Mouse (Mus musculus): ENCODE measurements around the gene Sh3bgrl2. TPM values are rescaled to one million over a fixed set of nuclear protein-coding genes. Genes with fewer than 3 reads are reported as not detected.

Gene Sh3bgrl2
- polyA plus RNA-seq, 1 experiment from 2014 or later: 46.2 TPM

- H3K4me2 ChIP-seq (ENCODE audit: low read depth, low read length): no peak overlapping the region
- no peak overlapping the region for H3K4me3 ChIP-seq (ENCODE audit: low read length)
- no peak overlapping the region for H3K27ac ChIP-seq (ENCODE audit: low read length)
- no peak overlapping the region for H3K9ac ChIP-seq (ENCODE audit: low read length)
- H3K27me3 ChIP-seq (ENCODE audit: control insufficient read depth, insufficient read depth, low read depth, low read length): no peaks in the 10 kb centered on the region
- no peak for ATAC-seq (ENCODE audit: low read depth)
- no peaks in the 10 kb centered on the region for H3K9me3 ChIP-seq (ENCODE audit: control insufficient read depth, low read length)
- no peaks in the 10 kb centered on the region for H3K36me3 ChIP-seq (ENCODE audit: control insufficient read depth, insufficient read depth, low read length)
- peaks cover 11% of the 10 kb centered on the region for H3K4me1 ChIP-seq (replicated peaks; ENCODE audit: control insufficient read depth, insufficient read depth, low read length)
- 78% methylated on average over 4 of the region's 4 CpGs for WGBS
Observed at GRCm38 (mm10) chr9:83579049-83579448, 30.9 kb downstream of the Sh3bgrl2 start.

DNA sequence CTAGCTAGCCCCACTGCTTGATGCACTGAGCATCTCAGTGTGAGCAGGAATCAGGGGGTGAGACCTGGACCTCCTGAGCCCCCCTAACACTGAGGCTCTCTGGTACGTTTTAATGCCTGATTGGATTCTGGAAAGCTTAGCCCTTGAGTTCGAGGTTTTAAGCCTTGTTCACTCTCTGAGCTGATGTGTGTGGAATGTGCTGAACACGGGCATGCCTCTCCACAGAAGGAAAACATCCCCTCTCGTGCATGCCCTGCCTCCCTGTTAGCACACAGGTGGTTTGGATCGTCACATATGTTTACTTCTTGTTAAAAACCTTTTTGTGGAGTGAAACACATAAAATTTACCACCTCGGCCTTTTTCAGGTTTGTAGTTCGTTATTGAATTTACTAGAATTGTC is 34.6 kb downstream of the Sh3bgrl2 start:
- H3K9me3 ChIP-seq (ENCODE audit: control insufficient read depth, low read length): no peaks in the 10 kb centered on the region
- ATAC-seq (ENCODE audit: low read depth): no peak
- no peaks in the 10 kb centered on the region for H3K36me3 ChIP-seq (ENCODE audit: control insufficient read depth, insufficient read depth, low read length)
- no peaks in the 10 kb centered on the region for H3K27me3 ChIP-seq (ENCODE audit: control insufficient read depth, insufficient read depth, low read depth, low read length)
- H3K27ac ChIP-seq (ENCODE audit: low read length): no peak overlapping the region
- 49% methylated on average over 7 of the region's 7 CpGs for WGBS
- no peak overlapping the region for H3K4me2 ChIP-seq (ENCODE audit: low read depth, low read length)
- H3K4me1 ChIP-seq (replicated peaks; ENCODE audit: control insufficient read depth, insufficient read depth, low read length): no peaks in the 10 kb centered on the region
- H3K4me3 ChIP-seq (ENCODE audit: low read length): no peak overlapping the region
- H3K9ac ChIP-seq (ENCODE audit: low read length): no peak overlapping the region

DNA sequence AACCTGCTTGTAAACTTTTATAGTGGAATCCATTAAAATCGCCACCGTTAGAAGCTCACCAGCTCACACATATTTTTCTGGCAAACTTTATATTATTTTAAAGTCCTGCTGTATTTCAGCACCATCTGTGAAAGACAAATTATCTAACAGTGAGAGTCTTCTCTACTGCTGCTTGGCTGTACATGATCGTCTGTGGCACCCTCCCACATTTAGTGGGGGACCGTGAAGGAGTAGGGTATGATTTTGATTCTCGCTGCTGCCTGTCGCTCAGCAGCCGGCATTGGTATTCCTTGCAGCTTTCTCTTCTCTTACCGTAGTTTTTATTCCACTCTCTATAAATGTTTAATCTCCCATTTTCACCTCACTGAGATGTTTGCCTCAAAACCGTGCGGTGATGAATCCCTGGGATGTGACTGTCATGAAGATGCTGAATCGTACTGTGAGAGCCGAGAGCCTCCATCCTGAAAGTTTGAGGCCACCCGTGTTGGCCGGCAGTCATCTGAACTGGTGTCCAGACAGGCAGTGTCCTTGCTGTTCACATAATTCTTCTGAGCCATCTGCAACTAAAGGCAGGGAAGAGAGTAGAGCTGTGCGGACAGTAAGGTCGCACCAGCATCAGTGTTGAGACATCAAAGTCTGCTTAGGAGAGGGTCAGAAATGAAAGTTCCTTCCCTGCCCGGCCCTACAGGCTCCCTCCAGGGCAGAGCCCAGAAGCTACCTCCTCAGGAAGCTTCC is 38.4 kb downstream of the Sh3bgrl2 start:
- no peak overlapping the region for H3K27ac ChIP-seq (ENCODE audit: low read length)
- no peak overlapping the region for H3K4me2 ChIP-seq (ENCODE audit: low read depth, low read length)
- H3K4me3 ChIP-seq (ENCODE audit: low read length): no peak overlapping the region
- H3K9ac ChIP-seq (ENCODE audit: low read length): no peak overlapping the region
- no peaks in the 10 kb centered on the region for H3K9me3 ChIP-seq (ENCODE audit: control insufficient read depth, low read length)
- WGBS: 76% methylated on average over 17 of the region's 17 CpGs
- no peak for ATAC-seq (ENCODE audit: low read depth)
- no peaks in the 10 kb centered on the region for H3K27me3 ChIP-seq (ENCODE audit: control insufficient read depth, insufficient read depth, low read depth, low read length)
- H3K4me1 ChIP-seq (replicated peaks; ENCODE audit: control insufficient read depth, insufficient read depth, low read length): peaks cover 9% of the 10 kb centered on the region; the same call in 1 of the 2 replicates
- H3K36me3 ChIP-seq (ENCODE audit: control insufficient read depth, insufficient read depth, low read length): no peaks in the 10 kb centered on the region

GRCm38 (mm10) chr9:83587116-83587515 is 39.0 kb downstream of the Sh3bgrl2 start:
- Histone ChIP-seq H3K4me1 (replicated peaks; ENCODE audit: control insufficient read depth, insufficient read depth, low read length) (peaks cover 9% of the 10 kb centered on the region; the same call in 1 of the 2 replicates), H3K9ac (ENCODE audit: low read length) (no peak overlapping the region), H3K9me3 (ENCODE audit: control insufficient read depth, low read length) (no peaks in the 10 kb centered on the region), H3K4me3 (ENCODE audit: low read length) (no peak overlapping the region), H3K36me3 (ENCODE audit: control insufficient read depth, insufficient read depth, low read length) (no peaks in the 10 kb centered on the region), H3K27ac (ENCODE audit: low read length) (no peak overlapping the region), H3K27me3 (ENCODE audit: control insufficient read depth, insufficient read depth, low read depth, low read length) (no peaks in the 10 kb centered on the region), H3K4me2 (ENCODE audit: low read depth, low read length) (no peak overlapping the region)
- 77% methylated on average over 9 of the region's 9 CpGs for WGBS
- ATAC-seq (ENCODE audit: low read depth): no peak

DNA sequence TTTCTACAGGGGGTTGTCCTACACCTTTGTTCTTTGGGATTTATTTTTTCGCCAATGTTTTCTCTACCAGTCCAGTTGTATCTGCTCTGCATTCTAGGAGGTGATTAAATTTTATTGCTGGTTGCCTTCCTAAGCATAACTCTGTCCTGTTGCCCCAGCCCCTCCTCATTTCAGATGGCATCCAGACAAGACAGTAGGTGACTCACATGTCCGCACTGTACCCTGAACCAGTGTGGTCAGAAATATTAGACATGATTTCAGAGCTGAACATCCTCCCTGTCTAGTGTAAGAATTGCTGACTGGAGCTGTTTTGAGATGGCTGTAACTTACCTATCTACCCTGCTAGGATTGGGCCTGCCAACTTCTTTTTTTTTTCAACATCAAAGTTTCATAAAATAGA is 40.9 kb downstream of the Sh3bgrl2 start:
- 86% methylated on average over 2 of the region's 2 CpGs for WGBS
- Histone ChIP-seq H3K4me3 (ENCODE audit: low read length) (no peak overlapping the region), H3K36me3 (ENCODE audit: control insufficient read depth, insufficient read depth, low read length) (no peaks in the 10 kb centered on the region), H3K27ac (ENCODE audit: low read length) (no peak overlapping the region), H3K4me1 (replicated peaks; ENCODE audit: control insufficient read depth, insufficient read depth, low read length) (peaks cover 9% of the 10 kb centered on the region; the same call in 1 of the 2 replicates), H3K9me3 (ENCODE audit: control insufficient read depth, low read length) (no peaks in the 10 kb centered on the region), H3K4me2 (ENCODE audit: low read depth, low read length) (no peak overlapping the region), H3K27me3 (ENCODE audit: control insufficient read depth, insufficient read depth, low read depth, low read length) (no peaks in the 10 kb centered on the region), H3K9ac (ENCODE audit: low read length) (no peak overlapping the region)
- ATAC-seq (ENCODE audit: low read depth): no peak

DNA sequence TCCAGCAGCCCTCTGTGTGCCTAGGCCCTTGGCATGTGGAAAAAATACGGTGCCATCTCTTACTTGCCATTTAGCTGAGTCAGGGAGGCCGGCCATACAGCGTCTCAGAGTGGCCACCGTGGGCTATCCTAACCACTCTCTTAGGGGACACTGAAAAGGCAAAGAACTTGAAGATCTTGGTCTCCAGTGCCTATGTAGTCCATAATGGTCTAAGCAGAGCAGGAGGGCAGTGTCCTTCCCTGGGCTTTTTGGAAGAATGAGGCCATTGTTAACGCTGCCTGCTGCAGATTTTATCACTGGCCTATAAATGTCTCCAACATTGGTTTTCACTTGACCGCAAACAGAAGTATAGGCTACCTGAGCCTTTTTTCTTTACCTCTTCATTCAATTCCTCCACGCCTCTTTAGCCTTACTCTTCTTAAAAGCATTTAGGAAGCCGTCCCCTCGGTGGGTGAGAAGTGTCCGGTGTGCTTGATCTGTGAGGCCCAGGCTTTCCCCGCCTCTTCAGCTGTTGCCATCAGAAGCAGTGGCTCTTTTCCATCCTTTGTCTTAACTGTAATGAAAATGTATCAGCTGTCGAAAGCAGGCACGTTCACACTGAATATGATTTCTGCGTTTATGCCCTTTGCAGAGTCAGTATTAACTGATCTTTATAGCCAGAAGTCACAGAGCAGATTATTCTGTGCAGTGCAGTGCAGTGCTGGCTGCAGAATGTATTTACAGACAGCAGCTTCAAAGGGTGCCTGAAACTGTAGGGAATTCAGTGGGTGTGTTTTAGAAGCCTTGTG is 41.7 kb downstream of the Sh3bgrl2 start:
- Histone ChIP-seq H3K36me3 (ENCODE audit: control insufficient read depth, insufficient read depth, low read length) (no peaks in the 10 kb centered on the region), H3K27me3 (ENCODE audit: control insufficient read depth, insufficient read depth, low read depth, low read length) (no peaks in the 10 kb centered on the region), H3K27ac (ENCODE audit: low read length) (peak overlapping the region; percentile 5; the same call in 1 of the 2 replicates), H3K4me3 (ENCODE audit: low read length) (no peak overlapping the region), H3K4me2 (ENCODE audit: low read depth, low read length) (no peak overlapping the region), H3K9ac (ENCODE audit: low read length) (no peak overlapping the region), H3K4me1 (replicated peaks; ENCODE audit: control insufficient read depth, insufficient read depth, low read length) (peaks cover 9% of the 10 kb centered on the region; the same call in 1 of the 2 replicates), H3K9me3 (ENCODE audit: control insufficient read depth, low read length) (no peaks in the 10 kb centered on the region)
- WGBS: 30% methylated on average over 14 of the region's 14 CpGs
- ATAC-seq (ENCODE audit: low read depth): peak; percentile 87

DNA sequence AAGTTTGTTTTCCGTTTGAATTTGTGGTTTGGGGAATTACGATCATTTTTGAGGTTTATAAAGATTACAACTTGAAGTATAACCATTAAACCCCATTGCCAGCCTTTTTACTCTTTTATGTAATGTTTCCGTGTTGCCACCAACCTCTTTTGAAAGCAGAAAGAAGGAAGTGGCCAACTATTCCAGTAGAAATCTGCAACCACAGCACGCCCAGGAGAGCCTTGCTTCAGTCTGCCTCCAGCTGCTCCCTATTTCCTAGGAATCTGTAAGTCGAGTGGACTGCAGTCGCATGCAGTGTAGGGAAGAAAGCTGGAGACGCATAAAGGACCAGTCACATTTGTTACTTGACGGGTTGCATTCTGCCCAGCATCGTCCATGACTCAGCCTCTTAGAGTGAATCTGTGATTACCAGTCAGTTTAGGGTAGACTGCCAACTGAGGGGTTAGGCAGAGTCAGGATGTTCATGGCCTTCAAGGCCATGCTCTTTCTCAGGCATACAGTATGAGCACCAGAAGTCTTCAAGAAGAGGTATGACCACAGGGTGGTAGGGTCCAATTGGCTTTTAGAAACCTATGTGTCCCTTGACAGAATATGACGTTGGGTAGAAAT is 43.8 kb downstream of the Sh3bgrl2 start:
- WGBS: 79% methylated on average over 10 of the region's 10 CpGs

GRCm38 (mm10) chr9:83593811-83594210 is 45.7 kb downstream of the Sh3bgrl2 start:
- Histone ChIP-seq H3K27ac (ENCODE audit: low read length) (no peak overlapping the region), H3K4me1 (replicated peaks; ENCODE audit: control insufficient read depth, insufficient read depth, low read length) (peaks cover 9% of the 10 kb centered on the region; the same call in 1 of the 2 replicates), H3K9me3 (ENCODE audit: control insufficient read depth, low read length) (no peaks in the 10 kb centered on the region), H3K27me3 (ENCODE audit: control insufficient read depth, insufficient read depth, low read depth, low read length) (no peaks in the 10 kb centered on the region), H3K4me3 (ENCODE audit: low read length) (no peak overlapping the region), H3K4me2 (ENCODE audit: low read depth, low read length) (no peak overlapping the region), H3K9ac (ENCODE audit: low read length) (no peak overlapping the region), H3K36me3 (ENCODE audit: control insufficient read depth, insufficient read depth, low read length) (no peaks in the 10 kb centered on the region; the same call in 1 of the 2 replicates)
- no peak for ATAC-seq (ENCODE audit: low read depth)
- WGBS: 87% methylated on average over 5 of the region's 5 CpGs

More for the DNA sequence above, 43.8 kb downstream of the Sh3bgrl2 start:
- peaks cover 9% of the 10 kb centered on the region; the same call in 1 of the 2 replicates for H3K4me1 ChIP-seq (replicated peaks; ENCODE audit: control insufficient read depth, insufficient read depth, low read length)
- H3K4me2 ChIP-seq (ENCODE audit: low read depth, low read length): no peak overlapping the region
- H3K27ac ChIP-seq (ENCODE audit: low read length): no peak overlapping the region
- no peak for ATAC-seq (ENCODE audit: low read depth)
- no peak overlapping the region for H3K9ac ChIP-seq (ENCODE audit: low read length)
- no peak overlapping the region for H3K4me3 ChIP-seq (ENCODE audit: low read length)
- no peaks in the 10 kb centered on the region for H3K27me3 ChIP-seq (ENCODE audit: control insufficient read depth, insufficient read depth, low read depth, low read length)
- no peaks in the 10 kb centered on the region for H3K9me3 ChIP-seq (ENCODE audit: control insufficient read depth, low read length)
- no peaks in the 10 kb centered on the region; the same call in 1 of the 2 replicates for H3K36me3 ChIP-seq (ENCODE audit: control insufficient read depth, insufficient read depth, low read length)

DNA sequence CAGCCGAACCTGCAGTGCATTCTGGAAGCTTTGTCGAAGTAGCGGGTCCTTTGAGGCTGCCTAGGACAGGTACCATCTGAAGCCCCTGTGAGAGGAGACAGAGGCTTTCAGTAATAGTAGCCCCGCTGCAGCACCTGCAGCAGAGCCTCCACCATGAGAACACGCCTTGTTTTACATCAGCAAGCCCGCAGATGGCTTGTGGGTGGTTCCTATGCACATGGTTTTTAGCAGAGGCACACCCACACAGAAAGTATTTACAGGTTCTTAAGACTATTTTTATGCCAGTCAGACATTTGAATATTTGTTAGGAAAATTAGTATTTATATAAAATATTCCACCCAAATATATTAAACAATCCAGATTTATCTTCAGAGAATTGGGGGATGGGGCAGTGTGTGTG is 48.0 kb downstream of the Sh3bgrl2 start:
- 87% methylated on average over 6 of the region's 6 CpGs for WGBS
- Histone ChIP-seq H3K9ac (ENCODE audit: low read length) (no peak overlapping the region), H3K27me3 (ENCODE audit: control insufficient read depth, insufficient read depth, low read depth, low read length) (no peaks in the 10 kb centered on the region), H3K4me3 (ENCODE audit: low read length) (no peak overlapping the region), H3K4me2 (ENCODE audit: low read depth, low read length) (no peak overlapping the region), H3K4me1 (replicated peaks; ENCODE audit: control insufficient read depth, insufficient read depth, low read length) (no peaks in the 10 kb centered on the region; the same call in 1 of the 2 replicates), H3K9me3 (ENCODE audit: control insufficient read depth, low read length) (no peaks in the 10 kb centered on the region), H3K27ac (ENCODE audit: low read length) (no peak overlapping the region), H3K36me3 (ENCODE audit: control insufficient read depth, insufficient read depth, low read length) (no peaks in the 10 kb centered on the region; the same call in 1 of the 2 replicates)
- no peak for ATAC-seq (ENCODE audit: low read depth)

Measured in lung, embryonic 16.5 days (tissue).